Mouse (Mus musculus) liver, embryonic 14.5 days (tissue): ENCODE data around the gene Cbll1. TPM values are rescaled to one million over a fixed set of nuclear protein-coding genes. Genes with fewer than 3 reads are reported as not detected.

Experiments
- ATAC-seq: fragments of 200-750 bp; cut with Nextera tagmentation; 2 replicates; pipeline ENCODE4 v1.8.0; 2017; ENCODE audit warnings: moderate number of reproducible peaks, mild to moderate bottlenecking, moderate library complexity; ENCODE audit not compliant: insufficient read depth
- DNase-seq, 3 experiments: peaks; one replicate each; pipeline ENCODE4 v3.0.0-alpha.2; 2012 to 2013; ENCODE audit warnings: low read depth in 3 of 3, low spot score in 3 of 3
- H3K27ac ChIP-seq: fragments of 300-500 bp; sonication (generic); 2 replicates; pipeline ENCODE4 v1.5.1; 2014; ENCODE audit warnings: moderate library complexity, mild to moderate bottlenecking, control low read depth, inconsistent platforms
- H3K27me3 ChIP-seq: fragments of 300-500 bp; sonication (generic); 2 replicates; pipeline ENCODE4 v1.6.1; 2014; ENCODE audit warnings: mild to moderate bottlenecking, low read length, moderate library complexity; ENCODE audit not compliant: control insufficient read depth, insufficient read depth
- H3K36me3 ChIP-seq: fragments of 300-500 bp; sonication (generic); replicated peaks from 2 replicates; pipeline ENCODE4 v1.6.1; 2014; ENCODE audit warnings: low read depth; ENCODE audit not compliant: control insufficient read depth, insufficient read depth
- H3K4me1 ChIP-seq, 2 experiments: fragments of 200-500 bp in 1 of 2; fragments of 300-500 bp in 1 of 2; sonication (generic) in 1 of 2; replicated peaks; 2 replicates each; pipeline ENCODE4 v1.6.1; 2012 to 2014; ENCODE audit warnings: antibody characterized with exemption in 1 of 2, inconsistent platforms in 1 of 2, low read length in 1 of 2; ENCODE audit not compliant: control insufficient read depth in 2 of 2, insufficient read depth in 2 of 2
- H3K4me2 ChIP-seq: fragments of 300-500 bp; sonication (generic); 2 replicates; pipeline ENCODE4 v1.6.1; 2014; ENCODE audit warnings: low read depth, mild to moderate bottlenecking, control low read depth, moderate library complexity
- H3K4me3 ChIP-seq, 2 experiments: fragments of 200-500 bp in 1 of 2; fragments of 300-500 bp in 1 of 2; sonication (generic) in 1 of 2; 2 replicates each; pipeline ENCODE4 v1.5.1; 2012 to 2014; ENCODE audit warnings: low read depth in 2 of 2, low read length in 2 of 2, mild to moderate bottlenecking in 2 of 2, control low read depth in 1 of 2, inconsistent platforms in 1 of 2, moderate library complexity in 1 of 2; ENCODE audit not compliant: insufficient read depth in 1 of 2
- H3K9ac ChIP-seq: fragments of 300-500 bp; sonication (generic); replicated peaks from 2 replicates; pipeline ENCODE4 v1.6.1; 2014; ENCODE audit warnings: mild to moderate bottlenecking, control low read depth, moderate library complexity
- H3K9me3 ChIP-seq: fragments of 300-500 bp; sonication (generic); 2 replicates; pipeline ENCODE4 v1.6.1; 2016; ENCODE audit warnings: low read length, mixed read lengths; ENCODE audit not compliant: control insufficient read depth
- CTCF ChIP-seq: IDR thresholded peaks from 2 replicates; pipeline ENCODE4 v1.5.1; 2016; ENCODE audit warnings: antibody characterized with exemption, low read depth, control low read depth
- EP300 ChIP-seq: IDR thresholded peaks from 2 replicates; pipeline ENCODE4 v1.6.1; 2016; ENCODE audit warnings: antibody characterized with exemption, low read depth
- WGBS: fragments of 180-500 bp; shearing (Covaris S2); extraction: QIAGEN DNeasy Blood & Tissue Kit; methylation state at CpG from one replicate; pipeline ENCODE4 v1.1.7; 2014; ENCODE audit not compliant: insufficient replicate concordance; 5-methylcytosine and 5-hydroxymethylcytosine counted together
- polyA plus RNA-seq, 2 experiments: library from polyadenylated mRNA; depleted of rRNA in 1 of 2; stranded (reverse) in 1 of 2; unstranded in 1 of 2; fragments of >200 nt; fragmentation: Nextera tagmentation in 1 of 2; extraction: Ambion mirVana in 1 of 2; gene quantifications; 2 replicates each; pipeline versions ENCODE4 v1.2.1 to v1.2.3; 2012 to 2014

Gene Cbll1
- polyA plus RNA-seq, 2 experiments, result 2.7 to 7.0 TPM

DNA sequence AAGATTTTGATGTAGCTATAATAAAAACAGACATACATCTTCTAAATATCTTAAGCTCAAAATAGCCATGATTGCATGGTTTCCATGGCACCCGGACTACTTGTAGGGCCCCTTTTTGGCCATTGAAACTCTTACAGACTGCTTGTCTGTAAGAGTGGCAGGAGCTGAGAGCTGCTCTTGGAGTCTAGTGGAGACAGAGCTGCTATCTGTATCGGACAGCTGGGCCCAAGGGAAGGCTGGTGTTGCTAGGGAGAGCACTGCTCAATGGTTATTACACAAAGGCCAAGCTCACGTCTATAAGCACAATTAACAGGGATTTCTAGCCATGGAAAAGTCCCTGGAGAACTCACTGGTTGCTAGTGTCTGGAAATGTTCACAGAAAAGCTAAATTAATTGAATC is 22.0 kb upstream of the Cbll1 start:
- Histone ChIP-seq H3K4me2 (no peak overlapping the region), H3K36me3 (no peaks in the 10 kb centered on the region), H3K9me3 (no peaks in the 10 kb centered on the region), H3K4me3 (no peak overlapping the region), H3K4me1 (no peaks in the 10 kb centered on the region), H3K27me3 (no peaks in the 10 kb centered on the region), H3K27ac (no peak overlapping the region), H3K9ac (no peak overlapping the region)
- DNase-seq, result no peak
- 64% methylated on average over 3 of the region's 3 CpGs for WGBS
- ATAC-seq, result no peak
- TF ChIP-seq CTCF, result no peak
- no peak for TF ChIP-seq EP300

DNA sequence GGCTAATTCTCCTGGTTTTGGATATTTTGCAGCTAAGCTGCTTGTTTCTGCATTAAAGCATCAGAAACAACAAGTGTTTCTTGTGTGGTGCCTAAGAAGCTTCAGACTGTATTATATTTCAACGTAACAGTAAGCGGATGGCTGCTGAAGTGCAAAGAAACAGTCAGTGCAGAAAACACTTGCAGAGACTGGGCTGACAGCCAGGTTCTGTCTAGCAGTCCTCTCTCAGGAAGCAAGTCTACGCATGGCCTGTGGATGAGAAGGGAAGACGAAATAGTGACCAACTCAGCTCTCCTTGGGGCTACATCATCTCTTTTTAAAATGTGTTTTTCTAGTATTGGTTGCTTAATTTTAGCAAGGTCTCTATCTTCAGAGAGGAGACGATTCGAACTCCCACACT is 20.7 kb upstream of the Cbll1 start:
- Histone ChIP-seq H3K4me1 (no peaks in the 10 kb centered on the region), H3K27ac (no peak overlapping the region), H3K27me3 (no peaks in the 10 kb centered on the region), H3K4me3 (no peak overlapping the region), H3K9ac (no peak overlapping the region), H3K4me2 (no peak overlapping the region), H3K9me3 (no peaks in the 10 kb centered on the region), H3K36me3 (no peaks in the 10 kb centered on the region)
- no peak for DNase-seq
- TF ChIP-seq CTCF (no peak), EP300 (no peak)
- WGBS, result 69% methylated on average over 6 of the region's 6 CpGs
- ATAC-seq, result no peak

DNA sequence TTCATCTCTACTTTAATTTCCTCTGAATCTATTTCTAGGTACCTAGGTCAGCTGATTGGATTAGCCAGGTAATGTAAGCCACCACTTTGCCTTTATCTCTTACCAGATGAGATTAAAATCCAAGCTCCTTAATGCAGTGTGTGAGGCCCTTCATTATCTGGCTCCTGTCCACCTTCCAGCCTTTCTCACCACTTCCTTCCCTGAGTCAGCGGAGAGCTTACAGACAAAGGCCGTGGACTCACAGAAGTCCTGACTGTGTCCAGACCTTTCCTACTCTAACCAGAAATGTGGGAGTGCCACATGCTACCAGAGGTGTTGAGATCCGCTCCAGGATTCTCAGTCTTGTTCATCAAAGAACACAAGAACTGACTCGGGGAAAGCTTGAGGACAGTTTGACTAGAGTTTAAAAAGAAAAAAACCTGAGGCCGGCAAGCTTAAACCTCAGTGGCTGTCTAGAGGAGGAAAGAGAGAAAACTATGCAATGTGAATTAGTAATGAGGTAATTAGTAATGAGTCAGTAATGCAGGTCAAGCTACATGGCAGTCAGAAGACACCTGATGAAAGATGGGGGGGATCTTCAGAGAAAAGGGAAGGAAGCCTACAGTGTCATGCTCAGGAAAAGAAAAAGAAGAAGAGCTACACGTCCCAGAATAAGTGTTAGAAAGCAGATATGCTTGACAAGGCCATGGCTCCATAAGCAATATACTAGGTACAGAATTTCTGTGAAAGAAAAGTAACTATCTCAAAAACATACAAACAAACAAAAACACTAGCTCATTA is 14.5 kb upstream of the Cbll1 start:
- 30% methylated on average over 6 of the region's 6 CpGs for WGBS
- Histone ChIP-seq H3K27me3 (no peaks in the 10 kb centered on the region), H3K9ac (no peak overlapping the region), H3K36me3 (no peaks in the 10 kb centered on the region), H3K4me1 (no peaks in the 10 kb centered on the region), H3K27ac (no peak overlapping the region), H3K4me3 (no peak overlapping the region), H3K4me2 (no peak overlapping the region), H3K9me3 (no peaks in the 10 kb centered on the region)
- ATAC-seq (no peak), DNase-seq (no peak)
- TF ChIP-seq EP300 (no peak), CTCF (no peak)

DNA sequence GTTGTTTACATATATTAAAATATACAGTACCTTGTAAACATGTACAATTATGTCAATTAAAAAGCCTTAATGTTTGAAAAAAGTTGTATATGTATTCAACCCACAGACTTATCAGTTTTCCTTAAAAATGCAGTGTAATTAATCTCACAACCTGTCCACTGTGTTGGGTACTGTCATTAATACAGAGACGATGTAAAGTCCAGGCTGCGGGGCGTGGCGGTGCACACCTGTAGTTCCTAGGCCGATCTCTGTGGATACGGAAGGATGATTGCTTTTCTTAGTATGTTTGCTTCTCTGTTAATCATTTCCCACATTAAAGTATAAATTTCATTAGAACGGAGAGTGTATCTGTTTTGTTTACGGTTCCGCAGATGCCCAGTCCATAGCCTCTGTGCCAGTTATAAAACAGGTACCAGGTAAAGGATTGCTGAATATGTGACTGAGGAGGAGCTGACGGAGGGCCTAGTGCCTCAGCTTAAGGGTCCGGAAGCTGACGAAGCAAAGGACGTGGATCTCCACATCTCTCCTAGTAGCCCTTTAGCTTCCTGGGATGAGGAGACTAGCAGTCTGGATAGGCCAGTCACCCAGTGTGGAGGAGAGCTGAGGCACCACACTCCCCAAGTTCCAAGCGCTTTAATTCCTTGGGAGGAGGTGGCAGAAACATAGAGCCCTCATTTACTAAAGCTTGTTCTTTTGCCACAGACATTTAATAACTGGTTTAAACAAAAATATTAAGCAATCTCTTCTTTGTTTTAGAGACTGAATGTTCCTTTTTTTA is 13.4 kb upstream of the Cbll1 start:
- no peaks in the 10 kb centered on the region for H3K4me1 ChIP-seq
- H3K4me2 ChIP-seq, result no peak overlapping the region
- H3K9me3 ChIP-seq, result no peaks in the 10 kb centered on the region
- DNase-seq, result no peak
- H3K27me3 ChIP-seq, result no peaks in the 10 kb centered on the region
- H3K4me3 ChIP-seq, result no peak overlapping the region
- WGBS, result 77% methylated on average over 14 of the region's 14 CpGs
- H3K36me3 ChIP-seq, result no peaks in the 10 kb centered on the region
- H3K27ac ChIP-seq, result no peak overlapping the region
- no peak for ATAC-seq
- TF ChIP-seq EP300, result no peak
- no peak for TF ChIP-seq CTCF
- no peak overlapping the region for H3K9ac ChIP-seq

DNA sequence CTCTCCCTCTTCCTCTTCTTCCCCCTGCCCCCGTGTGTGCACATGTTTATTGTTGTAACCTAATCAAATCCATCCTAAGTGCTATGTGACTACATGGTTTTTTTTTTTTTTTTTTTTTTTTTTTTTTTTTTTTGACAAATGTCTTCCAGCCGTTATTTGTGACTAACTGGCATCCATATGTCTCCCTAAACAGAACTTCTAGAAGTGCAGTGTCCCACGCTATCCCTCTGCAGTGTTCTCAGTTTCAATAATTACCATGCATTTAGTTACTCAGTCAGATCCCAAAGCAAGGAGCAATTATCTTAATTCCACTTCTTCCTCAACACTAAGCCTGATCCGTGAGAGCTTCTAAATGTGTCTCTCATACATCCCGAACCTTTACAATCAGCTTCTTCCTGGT is 11.8 kb upstream of the Cbll1 start:
- no peak overlapping the region for H3K9ac ChIP-seq
- TF ChIP-seq EP300 (no peak), CTCF (no peak)
- 51% methylated on average over 5 of the region's 5 CpGs for WGBS
- H3K4me1 ChIP-seq, result no peaks in the 10 kb centered on the region
- ATAC-seq, result no peak
- H3K36me3 ChIP-seq, result no peaks in the 10 kb centered on the region
- H3K9me3 ChIP-seq, result no peaks in the 10 kb centered on the region
- H3K27ac ChIP-seq, result no peak overlapping the region
- no peak overlapping the region for H3K4me2 ChIP-seq
- no peaks in the 10 kb centered on the region for H3K27me3 ChIP-seq
- DNase-seq, result no peak
- H3K4me3 ChIP-seq, result no peak overlapping the region
